Mouse (Mus musculus) megakaryocyte progenitor cell, adult 5-6 weeks (primary cell): ENCODE data around the gene Tbc1d2. TPM values are rescaled to one million over a fixed set of nuclear protein-coding genes. Genes with fewer than 3 reads are reported as not detected.
"Not testable (repeated sequence)": the region's sequence is repeated elsewhere in the genome, so short reads cannot be mapped to it uniquely, and the experiment has no call there.

Source experiments
- ATAC-seq: replicated peaks from 2 replicates; pipeline ENCODE4 v1.8.0; 2016; ENCODE audit warnings: mild to moderate bottlenecking, moderate TSS enrichment, inconsistent platforms; ENCODE audit not compliant: poor library complexity
- total RNA-seq, 2 experiments: library from RNA; stranded (forward) in 1 of 2; stranded (reverse) in 1 of 2; fragments of 157-497, 149-512 nt in 1 of 2; fragments of 200-1000 nt in 1 of 2; gene quantifications; 2 replicates each; pipeline versions ENCODE4 v1.2.3 to v1.2.4; 2015 to 2017

Tbc1d2 gene
- total RNA-seq, 2 experiments from 2014 or later = 6.1 to 8.2 TPM

DNA sequence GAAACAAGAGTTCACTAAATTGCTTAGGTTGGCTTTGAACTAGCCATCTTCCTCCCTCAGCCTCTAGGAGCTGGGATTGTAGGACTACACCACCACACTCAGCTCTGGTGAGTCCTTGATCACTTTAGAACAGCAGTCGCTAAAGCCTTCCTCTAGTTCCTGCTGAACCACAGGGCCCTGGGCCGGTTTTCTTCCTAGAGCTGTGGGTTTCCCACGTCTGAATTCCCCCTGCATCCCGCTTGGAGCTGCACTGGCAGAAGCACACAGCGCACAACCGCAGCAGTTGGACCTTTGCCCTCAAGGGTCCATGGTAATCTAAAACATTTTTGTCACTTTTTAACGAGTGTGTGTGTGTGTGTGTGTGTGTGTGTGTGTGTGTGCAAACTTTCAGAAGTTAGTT is 47.3 kb downstream of the Tbc1d2 start:
- no peak for ATAC-seq

GRCm38 (mm10) chr4:46601844-46602423 is 48.1 kb downstream of the Tbc1d2 start, which contains the start of gene Coro2a:
Gene Coro2a, minus strand, starts transcription at chr4:46602202.
- peak; percentile 86 for ATAC-seq

DNA sequence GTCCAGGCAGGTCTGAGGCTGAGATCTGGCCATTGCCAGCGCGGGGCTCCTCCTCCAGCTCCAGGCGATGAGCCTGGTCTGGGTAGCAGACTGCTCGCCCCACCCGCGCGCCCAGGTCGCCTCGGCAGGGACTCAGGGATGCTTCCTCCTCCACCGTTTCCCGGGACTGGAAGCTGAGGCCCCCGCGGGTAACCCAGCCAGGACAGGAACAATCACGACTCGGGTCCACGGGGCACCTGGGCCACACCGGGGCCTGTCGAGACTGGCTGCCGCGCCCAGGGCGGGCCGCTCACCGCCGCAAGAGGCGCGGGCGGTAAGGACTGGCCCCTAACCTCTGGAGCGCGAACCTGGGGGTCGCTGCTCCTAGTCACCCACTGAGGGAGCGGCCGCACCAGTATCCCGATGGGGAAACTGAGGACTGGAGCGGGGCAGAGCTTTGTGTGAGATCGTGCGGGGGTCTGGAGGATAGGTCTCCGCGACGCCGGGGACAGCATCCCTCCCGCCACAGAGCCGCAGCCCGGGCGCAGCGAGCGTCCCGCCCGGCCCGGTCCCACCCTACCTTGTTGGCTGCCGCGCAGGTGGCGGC is 48.7 kb downstream of the Tbc1d2 start:
- no peak for ATAC-seq

DNA sequence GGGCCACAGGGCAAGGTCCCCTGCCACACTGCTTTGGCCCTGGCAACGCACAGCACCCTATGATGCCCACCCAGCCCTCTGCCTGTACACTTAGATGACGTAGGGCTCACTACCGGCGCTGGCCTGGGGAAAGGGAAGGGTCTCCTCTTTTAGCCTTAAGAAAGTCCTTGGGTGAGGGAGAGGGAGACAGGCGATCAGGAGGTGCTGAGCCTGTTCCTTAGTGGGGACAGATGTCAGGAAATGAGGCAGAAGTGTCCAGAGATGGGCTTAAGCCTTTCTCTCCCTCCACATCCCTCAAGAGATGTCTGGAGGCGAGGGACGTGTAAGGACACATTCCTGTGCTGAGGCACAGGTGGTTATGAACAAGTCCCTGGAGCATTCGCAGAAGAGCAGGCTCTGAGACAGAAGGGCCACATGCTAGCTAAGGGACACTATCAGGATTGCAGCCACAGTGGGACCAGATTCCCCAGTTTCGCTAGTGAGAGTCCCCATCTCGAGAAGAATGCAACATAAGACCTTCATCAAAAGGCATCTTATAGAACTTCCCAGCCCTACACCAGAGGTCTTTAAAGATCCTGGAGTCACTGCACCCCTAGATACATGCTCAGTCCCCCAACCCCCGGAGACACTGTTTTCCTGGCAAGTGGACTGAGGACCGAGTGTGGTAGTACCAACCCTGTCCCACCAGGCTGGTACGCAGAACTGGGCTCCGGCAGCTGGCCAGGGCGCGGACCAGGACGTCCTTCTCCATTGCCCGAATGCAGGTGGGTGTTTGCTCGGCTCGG is 49.3 kb downstream of the Tbc1d2 start:
- no peak for ATAC-seq

- ATAC-seq = not testable (repeated sequence)
These were observed 50.4 kb downstream of the Tbc1d2 start for GRCm38 (mm10) chr4:46599609-46600008.

DNA sequence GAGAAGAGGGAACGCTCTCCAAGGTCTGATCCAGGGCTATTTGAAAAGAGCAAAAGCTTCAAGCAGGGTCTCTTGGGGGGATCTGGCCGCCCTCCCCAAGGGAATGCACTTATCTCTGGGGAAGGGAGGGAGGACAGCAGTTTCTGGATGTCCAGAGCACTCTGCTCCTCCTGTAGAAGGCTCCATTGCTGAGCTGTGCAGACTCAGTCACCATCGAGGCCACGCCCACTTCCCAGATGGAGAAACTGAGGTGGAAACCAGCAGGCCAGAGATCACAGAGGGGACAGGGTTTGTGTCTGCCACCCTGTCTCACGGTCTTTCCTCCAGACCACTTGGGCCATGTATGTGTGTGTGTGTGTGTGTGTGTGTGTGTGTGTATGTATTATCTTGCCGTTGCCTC is 51.0 kb downstream of the Tbc1d2 start:
- no peak for ATAC-seq

GRCm38 (mm10) chr4:46598111-46598510 is 51.9 kb downstream of the Tbc1d2 start:
- no peak for ATAC-seq

DNA sequence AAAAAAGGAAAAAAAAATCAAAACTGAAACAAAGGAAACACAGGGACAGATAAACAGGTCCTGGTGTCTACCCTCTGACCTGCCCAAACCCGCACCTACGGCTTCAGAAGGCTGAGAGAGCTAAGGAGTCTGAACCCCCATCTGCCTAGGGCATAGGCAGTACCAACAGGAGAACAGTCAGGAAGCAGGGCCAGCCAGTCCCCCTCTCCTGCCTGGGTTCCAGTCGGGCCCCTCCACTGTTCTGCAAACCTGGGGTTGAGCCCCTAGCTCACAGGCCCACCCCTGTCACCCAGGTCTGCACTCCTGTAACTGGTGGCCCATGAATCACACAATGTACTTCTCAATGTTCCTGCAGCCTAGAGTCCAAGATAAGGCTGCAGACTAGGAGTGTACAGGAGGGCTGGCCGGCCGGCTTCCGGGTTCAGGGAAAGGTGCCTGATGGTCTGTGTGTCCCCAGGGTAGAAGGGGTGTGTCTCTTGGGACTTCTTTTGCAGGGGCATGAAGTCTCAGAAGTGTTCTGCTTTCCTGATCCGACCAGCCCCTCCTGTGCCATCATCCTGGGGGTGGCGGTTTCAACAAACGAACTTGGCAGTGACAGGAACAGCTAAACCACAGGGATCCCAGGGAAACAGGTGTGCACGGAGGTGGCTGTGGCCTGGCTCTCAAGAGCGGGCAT is 52.6 kb downstream of the Tbc1d2 start:
- peak; percentile 34 for ATAC-seq

DNA sequence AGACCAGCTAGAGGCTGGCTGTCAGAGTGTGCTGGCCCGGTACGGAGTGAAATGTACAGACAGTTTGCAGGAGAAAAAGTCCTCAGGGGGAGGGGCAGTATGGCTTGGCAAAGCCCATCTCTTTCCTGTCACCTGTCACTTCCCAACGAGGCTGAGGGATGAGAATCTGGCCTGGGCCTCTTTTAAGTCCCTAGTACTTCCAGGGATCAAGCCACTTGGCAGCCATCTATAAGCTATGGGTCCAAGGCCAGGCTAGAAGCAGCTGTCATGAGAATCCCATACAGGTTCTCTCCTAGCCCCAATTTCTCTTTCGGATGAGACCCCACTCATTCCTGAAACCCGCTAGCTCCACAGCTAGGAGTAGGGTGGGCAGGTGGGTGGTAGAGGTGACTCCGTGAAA is 53.6 kb downstream of the Tbc1d2 start:
- ATAC-seq = no peak

DNA sequence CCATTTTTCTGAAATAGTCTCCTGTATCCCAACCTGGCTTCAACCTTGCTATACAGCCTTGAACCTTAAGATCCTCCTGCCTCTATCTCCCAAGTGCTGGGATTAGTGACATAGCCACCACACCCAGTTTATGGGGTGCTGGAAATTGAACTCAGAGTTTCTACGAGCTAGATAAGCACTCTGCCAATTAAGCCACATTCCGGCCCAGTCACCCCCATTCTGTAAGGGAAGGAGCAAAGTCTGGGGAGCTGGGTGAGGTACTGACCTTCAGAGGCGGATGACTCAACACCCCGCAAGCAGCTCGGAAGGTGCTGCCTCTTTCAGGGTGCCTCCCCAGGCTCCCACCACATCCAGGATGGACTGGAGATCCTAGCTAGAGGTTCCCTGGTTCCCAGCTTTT is 55.9 kb downstream of the Tbc1d2 start:
- no peak for ATAC-seq

DNA sequence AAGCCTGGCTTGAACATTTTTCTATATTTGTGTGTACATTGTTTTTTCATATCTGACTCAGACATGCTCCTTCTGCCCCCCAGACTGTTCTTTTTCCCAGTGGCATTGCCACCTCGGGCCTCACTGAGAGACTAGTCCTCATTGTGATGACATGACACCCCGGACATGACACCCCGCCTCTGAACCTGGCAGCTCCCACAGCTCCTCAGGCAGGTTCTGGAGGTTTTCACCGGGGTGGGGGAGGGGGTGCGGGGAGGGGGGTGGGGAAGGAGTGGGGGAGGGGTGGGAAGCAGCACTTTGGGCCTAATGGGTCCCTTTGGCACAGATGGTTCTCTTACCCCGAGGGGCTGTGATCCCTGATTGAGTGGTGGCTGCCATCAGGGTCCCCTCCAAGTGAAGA is 56.5 kb downstream of the Tbc1d2 start:
- no peak for ATAC-seq

- ATAC-seq = peak; percentile 56
These were observed 58.0 kb downstream of the Tbc1d2 start for GRCm38 (mm10) chr4:46591833-46592520.

GRCm38 (mm10) chr4:46590810-46591209 is 59.2 kb downstream of the Tbc1d2 start:
- peak; percentile 59 for ATAC-seq

DNA sequence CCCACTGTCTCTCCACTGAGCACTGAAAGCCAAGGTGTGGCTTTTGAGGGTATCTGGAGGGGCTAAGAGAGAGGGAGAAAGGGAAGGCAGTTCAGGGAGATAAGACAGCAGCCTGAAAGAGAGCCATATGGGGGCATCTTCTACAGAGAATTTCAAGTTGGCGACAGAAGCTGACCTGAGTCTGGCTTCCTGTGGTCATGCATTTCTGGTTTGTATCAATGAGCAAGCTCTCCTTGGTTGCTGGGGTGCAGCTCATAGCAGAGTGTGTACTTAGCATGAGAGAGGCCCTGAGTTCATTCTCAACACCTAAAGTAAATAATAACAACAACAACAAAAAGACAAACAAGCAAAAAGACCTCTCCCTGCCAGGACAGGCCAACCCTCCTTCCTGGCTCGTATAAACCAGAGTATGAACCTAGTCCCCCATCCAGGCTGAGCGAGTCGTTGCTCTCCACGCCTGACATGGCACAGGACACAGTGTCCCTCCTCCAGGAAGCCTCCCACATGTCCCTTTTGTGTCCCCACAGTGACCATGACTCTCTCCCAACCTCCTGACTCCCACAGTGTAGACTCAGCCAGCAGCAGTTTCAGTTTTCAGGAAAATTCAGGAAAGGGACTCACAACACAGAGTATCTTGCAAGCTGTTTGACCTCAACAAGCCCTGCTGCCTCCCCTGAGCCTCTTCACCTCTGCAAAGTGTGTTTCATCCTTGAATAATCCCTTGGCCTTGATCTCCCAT is 59.9 kb downstream of the Tbc1d2 start:
- ATAC-seq = no peak

DNA sequence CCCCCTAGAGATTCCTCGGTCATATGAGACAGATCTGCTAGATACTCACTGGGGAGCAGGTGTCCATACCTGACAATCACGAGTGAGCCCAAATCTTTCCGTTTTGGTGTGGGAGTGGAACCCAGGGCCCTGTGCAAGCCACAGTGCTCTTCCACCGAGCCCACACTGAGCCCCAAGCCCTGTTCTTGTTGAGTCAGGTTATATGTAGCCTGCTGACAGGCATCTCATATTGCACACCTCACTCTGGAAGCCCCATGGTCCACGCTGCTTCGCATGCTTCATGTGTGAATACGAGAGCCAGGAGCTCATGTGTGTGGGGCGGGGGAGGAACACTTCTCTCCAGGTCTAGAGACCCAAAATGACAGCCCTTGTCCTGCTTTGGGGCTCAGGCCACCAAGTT is 60.9 kb downstream of the Tbc1d2 start:
- ATAC-seq = no peak

DNA sequence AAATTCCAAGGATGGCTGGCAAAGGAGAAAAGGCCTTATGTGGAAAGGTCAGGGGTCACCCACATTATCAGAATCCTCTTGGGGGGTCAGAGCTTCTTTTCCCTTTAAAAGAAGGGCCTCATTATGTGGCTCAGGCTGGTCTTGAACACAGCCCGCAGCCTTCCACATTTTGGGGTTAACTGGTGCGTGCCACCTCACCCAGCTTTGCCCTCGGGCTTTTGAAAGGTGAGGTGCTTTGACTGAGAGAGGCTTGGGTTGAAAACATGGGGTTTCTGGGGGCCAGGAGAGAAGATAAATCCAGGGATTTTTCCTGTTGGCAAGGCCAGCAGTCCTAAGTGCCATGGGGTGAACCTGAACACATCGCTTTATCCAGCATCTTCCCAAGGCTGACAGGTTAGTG is 63.5 kb downstream of the Tbc1d2 start:
- no peak for ATAC-seq

DNA sequence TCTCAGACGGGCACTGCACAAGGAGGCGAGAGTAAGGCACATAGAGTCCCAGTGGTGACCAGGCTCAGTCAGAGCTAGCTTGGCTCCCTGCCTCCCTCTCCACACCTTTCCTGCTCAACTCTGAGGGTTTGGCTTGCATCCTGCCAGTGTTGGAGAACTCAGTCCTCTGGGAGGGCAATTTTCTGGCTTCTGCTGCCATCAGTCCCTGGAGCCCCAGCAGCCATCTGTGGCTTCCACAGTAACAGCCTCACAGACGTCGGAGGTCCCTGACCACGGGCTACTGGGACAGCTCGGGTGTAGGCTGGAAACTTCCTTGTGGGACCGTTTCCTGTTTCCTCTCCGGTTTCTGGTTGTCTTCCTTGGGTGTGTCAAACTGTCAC is 64.2 kb downstream of the Tbc1d2 start:
- no peak for ATAC-seq

DNA sequence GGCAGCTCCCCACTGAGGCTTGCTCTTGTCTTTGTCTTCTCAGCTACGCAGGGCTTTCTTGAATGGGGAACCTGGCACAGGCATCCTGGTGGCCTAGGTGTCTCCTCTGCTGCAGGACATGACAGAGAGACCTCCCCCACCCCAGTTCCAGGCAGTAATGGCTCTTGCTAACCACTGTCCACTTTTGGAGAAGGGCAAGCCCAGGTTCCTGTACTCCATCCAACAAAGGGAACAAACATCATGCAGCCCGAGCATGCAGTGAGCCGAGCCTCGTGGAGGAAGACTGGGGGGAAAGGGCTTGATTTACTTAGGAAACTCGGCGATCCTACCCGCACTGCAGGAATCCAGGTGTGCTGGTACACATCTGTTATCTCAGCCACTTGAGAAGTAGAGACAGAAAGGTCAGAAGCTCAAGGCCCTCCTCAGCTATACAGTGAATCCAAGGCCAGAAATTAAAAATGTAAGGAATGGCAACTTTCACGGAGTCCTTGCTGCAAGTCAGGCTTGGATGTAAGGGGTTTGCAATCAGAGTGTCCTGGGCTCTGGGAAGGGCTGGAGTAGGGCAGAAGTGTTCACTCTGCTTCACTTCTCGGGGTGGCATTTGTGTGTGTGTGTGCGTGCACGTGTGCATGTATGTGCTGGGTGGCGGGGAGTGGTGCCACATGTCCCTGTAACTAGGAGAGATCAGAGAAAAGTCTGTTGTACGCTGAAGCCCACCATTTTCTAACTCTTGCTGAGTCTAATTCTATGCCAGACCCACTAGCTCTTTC is 64.8 kb downstream of the Tbc1d2 start:
- no peak for ATAC-seq

- not testable (repeated sequence) for ATAC-seq
These were observed 65.5 kb downstream of the Tbc1d2 start for GRCm38 (mm10) chr4:46584536-46584935.

DNA sequence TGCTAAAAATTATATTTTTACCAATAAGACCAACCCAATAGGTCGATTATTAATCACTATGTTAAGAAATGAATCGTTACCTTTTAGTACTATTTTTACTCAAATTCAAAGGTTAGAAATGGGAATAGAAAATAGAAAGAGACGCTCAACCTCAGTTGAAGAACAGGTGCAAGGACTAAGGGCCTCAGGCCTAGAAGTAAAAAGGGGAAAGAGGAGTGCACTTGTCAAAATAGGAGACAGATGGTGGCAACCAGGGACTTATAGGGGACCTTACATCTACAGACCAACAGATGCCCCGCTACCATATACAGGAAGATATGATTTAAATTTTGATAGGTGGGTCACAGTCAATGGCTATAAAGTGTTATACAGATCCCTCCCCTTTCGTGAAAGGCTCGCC is 65.9 kb downstream of the Tbc1d2 start:
- ATAC-seq = peak; percentile 45; the same call in 1 of the 2 replicates
